Comparison of ENCODE assay signal across 11 mouse cellular contexts in genomic region chr12:80846861-80847268, GRCm38 (mm10). TPM values are rescaled to one million over a fixed set of nuclear protein-coding genes. Genes with fewer than 3 reads are reported as not detected.
DNase-seq lines count a peak whose midpoint lies in the region; ATAC-seq lines count a peak whose summit lies in the region.
"Had no signal": no experiment of that assay in that cellular context is flagged by ENCODE, and none has a peak within 500 bp of the region (broad histone marks: within the 10 kb centered on the region; RNA-seq: fewer than 3 reads in every experiment).

No protein-coding gene starts in this region.

- H3K36me3 ChIP-seq in limb, embryonic 15.5 days: no peaks in the 10 kb centered on the region
- H3K36me3 ChIP-seq: stomach, embryonic 15.5 days had no signal

- no peak overlapping the region for H3K4me2 ChIP-seq in limb, embryonic 15.5 days
- H3K4me2 ChIP-seq: stomach, embryonic 15.5 days had no signal

- intact Hi-C loops in heart, postnatal 25 days (cut with DNase I): no loop called here

- 0 out of 2 replicates have a peak overlapping the region, but pooled peaks have one; percentile 59 for H3K27ac ChIP-seq in limb, embryonic 15.5 days
- H3K27ac ChIP-seq: stomach, embryonic 15.5 days had no signal

- DNase-seq in heart, adult 8-10 months (ENCODE audit: low spot score): peak; percentile 69
- DNase-seq in heart, postnatal 25 days (ENCODE audit: low spot score): no peak
- peak; percentile 65 for DNase-seq in A20 (ENCODE audit: low read depth, low spot score)
- peak; percentile 27 for DNase-seq in adipocyte (ENCODE audit: low spot score)
- DNase-seq in right cerebral cortex, postnatal 4 days: no peak
- no peak for DNase-seq in retina, embryonic 14.5 days (ENCODE audit: low spot score)
- DNase-seq in thymus, postnatal 4 days: no peak
- DNase-seq: gastrocnemius, postnatal 36 days; layer of hippocampus, postnatal 36 days had no signal

- peaks cover 21% of the 10 kb centered on the region for H3K4me1 ChIP-seq in limb, embryonic 15.5 days

- no peak for ATAC-seq in limb, embryonic 15.5 days (ENCODE audit: insufficient number of reproducible peaks, low FRiP score, low TSS enrichment, low read depth)

- H3K4me3 ChIP-seq in limb, embryonic 15.5 days: no peak overlapping the region
- H3K4me3 ChIP-seq: stomach, embryonic 15.5 days had no signal

- 43% methylated on average over 1 of the region's 1 CpGs for WGBS in limb, embryonic 15.5 days

- H3K27me3 ChIP-seq in limb, embryonic 15.5 days: no peaks in the 10 kb centered on the region
- H3K27me3 ChIP-seq: stomach, embryonic 15.5 days had no signal

- H3K9ac ChIP-seq in limb, embryonic 15.5 days: no peak overlapping the region
- H3K9ac ChIP-seq: stomach, embryonic 15.5 days had no signal

- H3K9me3 ChIP-seq in limb, embryonic 15.5 days: no peaks in the 10 kb centered on the region
- H3K9me3 ChIP-seq: stomach, embryonic 15.5 days had no signal

RNA-seq across cellular contexts. Expression of gene Susd6, which starts 56.6 kb away (rescaled TPM):
- 10 to 100 TPM; 70.6 to 75.8 (median 73.7) TPM for total RNA-seq in heart, adult 8-10 months (2022)
- 10 to 100 TPM; 62.5 to 69.1 TPM for total RNA-seq in heart, postnatal 25 days (2021)
- 18.4 and 19.7 TPM in 2 replicates for polyA plus RNA-seq in limb, embryonic 15.5 days (2015; fragmentation: Nextera tagmentation; extraction: Ambion mirVana)

Comparison
In these comparisons a context has a peak if more than half of its experiments do, and no peak if none do; other contexts are left out.
1. DNase-seq: peak in heart, adult 8-10 months (single experiment), A20 (single experiment) and adipocyte (single experiment); none in heart, postnatal 25 days (single experiment), right cerebral cortex, postnatal 4 days (single experiment), retina, embryonic 14.5 days (single experiment) and thymus, postnatal 4 days (single experiment).